Mouse (Mus musculus): ENCODE data around the gene Stk4. TPM values are rescaled to one million over a fixed set of nuclear protein-coding genes. Genes with fewer than 3 reads are reported as not detected.

Gene Stk4
- total and polyA plus RNA-seq, 3 experiments: 51.4 to 77.5 (median 64.4) TPM

GRCm38 (mm10) chr2:164108501-164108900, 38.4 kb downstream of the Stk4 start:
- DNase-seq (ENCODE audit: extremely low read depth): no peak
- H3K9me3 ChIP-seq (replicated peaks; ENCODE audit: low read length): no peaks in the 10 kb centered on the region
- in situ Hi-C loops (cut with MboI; ENCODE audit: low pct_ligation_motif_present, low pct_unique_long_range_greater_than_20kb, low sequenced_read_pairs): no loop called here
- H3K27me3 ChIP-seq (replicated peaks): no peaks in the 10 kb centered on the region
- dilution Hi-C loops (cut with MboI; ENCODE audit: extremely low pct_ligation_motif_present, extremely low pct_unique_long_range_greater_than_20kb, low sequenced_read_pairs): no loop called here
- H3K4me1 ChIP-seq (ENCODE audit: control insufficient read depth in 1 of 2, insufficient read depth in 2 of 2): peaks cover 0 to 14% of the 10 kb centered on the region in 2 experiments; a peak in 2 of 4 replicates
- no peak overlapping the region for H3K4me2 ChIP-seq (ENCODE audit: insufficient read depth, low read depth, poor library complexity, severe bottlenecking)
- no peak for TF ChIP-seq RCOR1 (conservative IDR thresholded peaks at IDR 0.05; ENCODE audit: low read depth, low read length)
- TF ChIP-seq NELFE (IDR thresholded peaks at IDR 0.05; ENCODE audit: low read depth, low read length): no peak
- TF ChIP-seq IRF4 (IDR thresholded peaks at IDR 0.05; ENCODE audit: low read depth, low read length): no peak
- no peak for TF ChIP-seq SMC3 (IDR thresholded peaks at IDR 0.05; ENCODE audit: low read depth, low read length)
- TF ChIP-seq HCFC1 (IDR thresholded peaks at IDR 0.05; ENCODE audit: low read depth, low read length): no peak
- no peak for TF ChIP-seq SIN3A (IDR thresholded peaks at IDR 0.05; ENCODE audit: low read length)
- TF ChIP-seq PAX5 (IDR thresholded peaks at IDR 0.05; ENCODE audit: low read length): no peak
- no peak for TF ChIP-seq ZNF384 (IDR thresholded peaks at IDR 0.05; ENCODE audit: low read depth, low read length)
- TF ChIP-seq UBTF (IDR thresholded peaks at IDR 0.05; ENCODE audit: low read depth, low read length): no peak
- TF ChIP-seq ETS1 (conservative IDR thresholded peaks at IDR 0.05; ENCODE audit: low read depth, low read length): no peak
- TF ChIP-seq RAD21 (IDR thresholded peaks at IDR 0.05; ENCODE audit: low read depth, low read length): no peak
- no peak for TF ChIP-seq CHD2 (IDR thresholded peaks at IDR 0.05; ENCODE audit: low read length)
- TF ChIP-seq BHLHE40 (IDR thresholded peaks at IDR 0.05; ENCODE audit: low read depth, low read length): no peak
- TF ChIP-seq EP300 (IDR thresholded peaks at IDR 0.05; ENCODE audit: low read length): no peak
- TF ChIP-seq MXI1 (IDR thresholded peaks at IDR 0.05; ENCODE audit: low read depth, low read length): no peak
- peaks cover 4% of the 10 kb centered on the region; the same call in 1 of the 2 replicates for H3K79me2 ChIP-seq (replicated peaks; ENCODE audit: control insufficient read depth, extremely low read depth, insufficient read depth, poor library complexity, severe bottlenecking)
- H3K4me3 ChIP-seq (replicated peaks in 1 of 3; ENCODE audit: low read depth in 2 of 3, low read length in 2 of 3, poor library complexity in 1 of 3): no peak overlapping the region
- H3K27ac ChIP-seq (ENCODE audit: insufficient read depth, low read depth): no peak overlapping the region
- H3K9ac ChIP-seq (ENCODE audit: insufficient read depth, low read depth): no peak overlapping the region
- peaks cover 53 to 92% of the 10 kb centered on the region in 2 experiments for H3K36me3 ChIP-seq (replicated peaks in 1 of 2; ENCODE audit: control insufficient read depth in 1 of 2, insufficient read depth in 1 of 2, low read length in 1 of 2)

- Histone ChIP-seq H3K27me3 (replicated peaks) (no peaks in the 10 kb centered on the region), H3K9me3 (replicated peaks; ENCODE audit: low read length) (no peaks in the 10 kb centered on the region), H3K27ac (ENCODE audit: insufficient read depth, low read depth) (no peak overlapping the region), H3K4me3 (replicated peaks in 1 of 3; ENCODE audit: low read depth in 2 of 3, low read length in 2 of 3, poor library complexity in 1 of 3) (no peak overlapping the region), H3K4me2 (ENCODE audit: insufficient read depth, low read depth, poor library complexity, severe bottlenecking) (no peak overlapping the region), H3K4me1 (ENCODE audit: control insufficient read depth in 1 of 2, insufficient read depth in 2 of 2) (peaks cover 0 to 3% of the 10 kb centered on the region in 2 experiments; a peak in 2 of 4 replicates), H3K79me2 (replicated peaks; ENCODE audit: control insufficient read depth, extremely low read depth, insufficient read depth, poor library complexity, severe bottlenecking) (no peaks in the 10 kb centered on the region; the same call in 1 of the 2 replicates), H3K9ac (ENCODE audit: insufficient read depth, low read depth) (no peak overlapping the region), H3K36me3 (replicated peaks in 1 of 2; ENCODE audit: control insufficient read depth in 1 of 2, insufficient read depth in 1 of 2, low read length in 1 of 2) (peaks cover 55 to 90% of the 10 kb centered on the region in 2 experiments)
- DNase-seq (ENCODE audit: extremely low read depth): no peak
- in situ Hi-C loops (cut with MboI; ENCODE audit: low pct_ligation_motif_present, low pct_unique_long_range_greater_than_20kb, low sequenced_read_pairs) (no loop called here), dilution Hi-C loops (cut with MboI; ENCODE audit: extremely low pct_ligation_motif_present, extremely low pct_unique_long_range_greater_than_20kb, low sequenced_read_pairs) (no loop called here)
- no peak for TF ChIP-seq MAFK (IDR thresholded peaks at IDR 0.05; ENCODE audit: insufficient replicate concordance, low read length)
- TF ChIP-seq NELFE (IDR thresholded peaks at IDR 0.05; ENCODE audit: low read depth, low read length): no peak
- no peak for TF ChIP-seq SMC3 (IDR thresholded peaks at IDR 0.05; ENCODE audit: low read depth, low read length)
- no peak for TF ChIP-seq IRF4 (IDR thresholded peaks at IDR 0.05; ENCODE audit: low read depth, low read length)
- no peak for TF ChIP-seq CHD1 (IDR thresholded peaks at IDR 0.05; ENCODE audit: low read depth, low read length)
- TF ChIP-seq MAZ (IDR thresholded peaks at IDR 0.05; ENCODE audit: low read depth, low read length): no peak
- TF ChIP-seq HCFC1 (IDR thresholded peaks at IDR 0.05; ENCODE audit: low read depth, low read length): no peak
- no peak for TF ChIP-seq EP300 (IDR thresholded peaks at IDR 0.05; ENCODE audit: low read length)
- TF ChIP-seq CTCF (conservative IDR thresholded peaks at IDR 0.05 in 1 of 2, IDR thresholded peaks at IDR 0.05 in 1 of 2; ENCODE audit: low read depth in 2 of 2, low read length in 2 of 2): no peak
- TF ChIP-seq USF2 (conservative IDR thresholded peaks at IDR 0.05; ENCODE audit: low read depth, low read length): no peak
- TF ChIP-seq ETS1 (conservative IDR thresholded peaks at IDR 0.05; ENCODE audit: low read depth, low read length): no peak
- TF ChIP-seq BHLHE40 (IDR thresholded peaks at IDR 0.05; ENCODE audit: low read depth, low read length): no peak
- no peak for TF ChIP-seq GABPA (IDR thresholded peaks at IDR 0.05; ENCODE audit: insufficient replicate concordance, low read depth, low read length)
- no peak for TF ChIP-seq MAX (IDR thresholded peaks at IDR 0.05; ENCODE audit: low read length)
- no peak for TF ChIP-seq MEF2A (IDR thresholded peaks at IDR 0.05; ENCODE audit: borderline replicate concordance, low read depth, low read length)
- no peak for TF ChIP-seq E2F4 (IDR thresholded peaks at IDR 0.05; ENCODE audit: insufficient replicate concordance, low read depth, low read length)
- no peak for TF ChIP-seq TBP (conservative IDR thresholded peaks at IDR 0.05; ENCODE audit: low read depth, low read length)
- TF ChIP-seq ZC3H11A (IDR thresholded peaks at IDR 0.05; ENCODE audit: low read depth, low read length): no peak
- TF ChIP-seq POLR2A (IDR thresholded peaks at IDR 0.05; ENCODE audit: low read depth, low read length): no peak
- TF ChIP-seq JUN (IDR thresholded peaks at IDR 0.05; ENCODE audit: insufficient read depth, low read depth, low read length): no peak
Observed at GRCm38 (mm10) chr2:164111546-164111945, 41.4 kb downstream of the Stk4 start.
